In genomic region chr9:80351678-80352331, GRCm38 (mm10) we compare ENCODE assay signal across 9 mouse cellular contexts.
DNase-seq lines count a peak whose midpoint lies in the region; ATAC-seq and TF ChIP-seq lines count a peak whose summit lies in the region.
"Had no signal": no experiment of that assay in that cellular context is flagged by ENCODE, and none has a peak within 500 bp of the region (broad histone marks: within the 10 kb centered on the region; RNA-seq: fewer than 3 reads in every experiment).

No protein-coding gene starts in this region.

- TF ChIP-seq EP300 in heart, adult 2 months (IDR thresholded peaks at IDR 0.05; ENCODE audit: insufficient read depth, low read depth, low read length): no peak

- H3K79me2 ChIP-seq in heart, adult 2 months (replicated peaks; ENCODE audit: control insufficient read depth, insufficient read depth, low read length): no peaks in the 10 kb centered on the region

- no peaks in the 10 kb centered on the region for H3K27me3 ChIP-seq in heart, embryonic 12.5 days (replicated peaks)
- no peaks in the 10 kb centered on the region for H3K27me3 ChIP-seq in heart, adult 2 months (ENCODE audit: control insufficient read depth, insufficient read depth, low read length)
- H3K27me3 ChIP-seq in midbrain, embryonic 10.5 days (ENCODE audit: low read depth, poor library complexity, severe bottlenecking): no peaks in the 10 kb centered on the region
- H3K27me3 ChIP-seq in kidney, adult 2 months (replicated peaks; ENCODE audit: control insufficient read depth, insufficient read depth, low read length): no peaks in the 10 kb centered on the region

- H3K4me2 ChIP-seq in heart, embryonic 12.5 days: peak overlapping the region; percentile 40

- no peak for DNase-seq in heart, adult 2 months
- peak; percentile 39 for DNase-seq in brain, adult 2 months (ENCODE audit: low read depth, low spot score)
- peak; percentile 33 for DNase-seq in forelimb bud, embryonic 11.5 days (ENCODE audit: low read depth, low spot score)
- peak; percentile 44 for DNase-seq in midbrain, embryonic 10.5 days (ENCODE audit: low spot score)
- DNase-seq in urinary bladder, postnatal 36 days (ENCODE audit: low spot score in 2 of 2): no peak
- no peak for DNase-seq in kidney, adult 2 months

- H3K27ac ChIP-seq in heart, embryonic 12.5 days (ENCODE audit: poor library complexity, severe bottlenecking): no peak overlapping the region
- no peak overlapping the region for H3K27ac ChIP-seq in heart, adult 2 months
- H3K27ac ChIP-seq in midbrain, embryonic 10.5 days (replicated peaks): no peak overlapping the region; the same call in 1 of the 2 replicates
- no peak overlapping the region for H3K27ac ChIP-seq in kidney, adult 2 months (ENCODE audit: insufficient read depth, low read depth, low read length)

- intact Hi-C loops in heart, adult 2 months (cut with DNase I): no loop called here

- no peaks in the 10 kb centered on the region for H3K4me1 ChIP-seq in heart, embryonic 12.5 days (replicated peaks)
- H3K4me1 ChIP-seq in heart, adult 2 months (ENCODE audit: control insufficient read depth, insufficient read depth, low read length): no peaks in the 10 kb centered on the region
- H3K4me1 ChIP-seq in midbrain, embryonic 10.5 days: peaks cover 13% of the 10 kb centered on the region
- no peaks in the 10 kb centered on the region for H3K4me1 ChIP-seq in kidney, adult 2 months (ENCODE audit: control insufficient read depth, insufficient read depth, low read length)

- TF ChIP-seq CTCF in heart, adult 2 months (IDR thresholded peaks at IDR 0.05): no peak
- TF ChIP-seq CTCF in kidney, adult 2 months (conservative IDR thresholded peaks at IDR 0.05; ENCODE audit: insufficient read depth, insufficient read length, low read depth, low read length): no peak

- TF ChIP-seq POLR2A in heart, adult 2 months (IDR thresholded peaks at IDR 0.05; ENCODE audit: insufficient read depth, low read depth, low read length): no peak
- no peak for TF ChIP-seq POLR2A in kidney, adult 2 months (IDR thresholded peaks at IDR 0.05; ENCODE audit: low read depth, low read length)

- WGBS in heart, embryonic 12.5 days: 44% methylated on average over 20 of the region's 20 CpGs
- WGBS in heart, adult 2 months: 53% methylated on average over 20 of the region's 20 CpGs
- 20% methylated on average over 20 of the region's 20 CpGs for WGBS in midbrain, embryonic 10.5 days
- 52% methylated on average over 20 of the region's 20 CpGs for WGBS in kidney, adult 2 months

- no peaks in the 10 kb centered on the region for H3K36me3 ChIP-seq in heart, embryonic 12.5 days
- no peaks in the 10 kb centered on the region for H3K36me3 ChIP-seq in heart, adult 2 months (ENCODE audit: control insufficient read depth, insufficient read depth, low read length)
- H3K36me3 ChIP-seq in midbrain, embryonic 10.5 days: no peaks in the 10 kb centered on the region
- no peaks in the 10 kb centered on the region for H3K36me3 ChIP-seq in kidney, adult 2 months (ENCODE audit: control insufficient read depth, insufficient read depth, low read length)

- ATAC-seq in heart, embryonic 12.5 days (ENCODE audit: insufficient number of reproducible peaks, low FRiP score): no peak
- no peak for ATAC-seq in CD4-positive, CD25-positive, alpha-beta regulatory T cell, adult 4 months

- 0 out of 2 replicates have a peak, but pooled peaks cover 4% of the 10 kb centered on the region for H3K9me3 ChIP-seq in heart, embryonic 12.5 days (replicated peaks)
- no peaks in the 10 kb centered on the region for H3K9me3 ChIP-seq in midbrain, embryonic 10.5 days (replicated peaks)

- no peak overlapping the region for H3K4me3 ChIP-seq in heart, embryonic 12.5 days
- H3K4me3 ChIP-seq in heart, adult 2 months: no peak overlapping the region
- peak overlapping the region; percentile 38; the same call in 1 of the 2 replicates for H3K4me3 ChIP-seq in midbrain, embryonic 10.5 days
- no peak overlapping the region for H3K4me3 ChIP-seq in kidney, adult 2 months (ENCODE audit: insufficient read depth, low read depth, low read length)
- H3K4me3 ChIP-seq: erythroblast, embryonic 14.5 days had no signal

- H3K9ac ChIP-seq in heart, embryonic 12.5 days: no peak overlapping the region
- H3K9ac ChIP-seq in heart, adult 2 months (ENCODE audit: low read depth, low read length): no peak overlapping the region

Comparison
In these comparisons a context has a peak if more than half of its experiments do, and no peak if none do; other contexts are left out.
1. DNase-seq: peak in brain, adult 2 months (single experiment), forelimb bud, embryonic 11.5 days (single experiment) and midbrain, embryonic 10.5 days (single experiment); none in heart, adult 2 months (0 of 2), urinary bladder, postnatal 36 days (0 of 2) and kidney, adult 2 months (single experiment).